Mouse (Mus musculus) splenic B cell, adult 2 months (primary cell): ENCODE data around the gene Palm3.
"Not testable (repeated sequence)": the region's sequence is repeated elsewhere in the genome, so short reads cannot be mapped to it uniquely, and the experiment has no call there.

Source experiments
- DNase-seq: peaks from one replicate; pipeline ENCODE4 v3.0.0-alpha.2; 2011; ENCODE audit warnings: low read depth, low spot score
- H3K27me3 ChIP-seq: 2 replicates; pipeline ENCODE4 v1.6.1; 2012; ENCODE audit warnings: mild to moderate bottlenecking, low read length, moderate library complexity, mixed read lengths; ENCODE audit not compliant: control insufficient read depth, poor library complexity, insufficient read depth, severe bottlenecking
- H3K36me3 ChIP-seq: 2 replicates; pipeline ENCODE4 v1.6.1; 2012; ENCODE audit warnings: mild to moderate bottlenecking, low read length, moderate library complexity, mixed read lengths; ENCODE audit not compliant: control insufficient read depth, poor library complexity, insufficient read depth, severe bottlenecking

Palm3 gene

GRCm38 (mm10) chr8:84003612-84004246, 17.5 kb upstream of the Palm3 start:
- H3K27me3 ChIP-seq = no peaks in the 10 kb centered on the region
- no peaks in the 10 kb centered on the region; the same call in 1 of the 2 replicates for H3K36me3 ChIP-seq
- no peak for DNase-seq

GRCm38 (mm10) chr8:84004533-84005201, 16.6 kb upstream of the Palm3 start:
- H3K27me3 ChIP-seq = no peaks in the 10 kb centered on the region
- peak; percentile 99 for DNase-seq
- no peaks in the 10 kb centered on the region for H3K36me3 ChIP-seq

- DNase-seq, H3K27me3 ChIP-seq, H3K36me3 ChIP-seq: not testable (repeated sequence)
These were observed 15.8 kb upstream of the Palm3 start for GRCm38 (mm10) chr8:84005502-84005901.

- Histone ChIP-seq H3K27me3 (no peaks in the 10 kb centered on the region), H3K36me3 (no peaks in the 10 kb centered on the region)
- no peak for DNase-seq
These were observed 12.9 kb upstream of the Palm3 start for GRCm38 (mm10) chr8:84008362-84008761.

- Histone ChIP-seq H3K27me3 (no peaks in the 10 kb centered on the region), H3K36me3 (no peaks in the 10 kb centered on the region)
- DNase-seq = peak; percentile 86
These were observed 11.4 kb upstream of the Palm3 start for GRCm38 (mm10) chr8:84009876-84010275.

- peak; percentile 80 for DNase-seq
- no peaks in the 10 kb centered on the region for H3K27me3 ChIP-seq
- H3K36me3 ChIP-seq = no peaks in the 10 kb centered on the region
These were observed 10.4 kb upstream of the Palm3 start for GRCm38 (mm10) chr8:84010625-84011611.

- DNase-seq = peak; percentile 54
- no peaks in the 10 kb centered on the region for H3K36me3 ChIP-seq
- H3K27me3 ChIP-seq = no peaks in the 10 kb centered on the region
These were observed 9.4 kb upstream of the Palm3 start, which contains the start of gene 2210011C24Rik for GRCm38 (mm10) chr8:84011705-84012498. TSS of gene 2210011C24Rik (minus strand) at chr8:84012171.

GRCm38 (mm10) chr8:84012499-84013165, 8.6 kb upstream of the Palm3 start:
- peak; percentile 26 for DNase-seq
- H3K27me3 ChIP-seq = no peaks in the 10 kb centered on the region
- H3K36me3 ChIP-seq = no peaks in the 10 kb centered on the region

- no peak for DNase-seq
- Histone ChIP-seq H3K27me3 (no peaks in the 10 kb centered on the region), H3K36me3 (no peaks in the 10 kb centered on the region)
These were observed 5.4 kb upstream of the Palm3 start for GRCm38 (mm10) chr8:84015833-84016232.

GRCm38 (mm10) chr8:84019738-84020137, 1.5 kb upstream of the Palm3 start:
- no peaks in the 10 kb centered on the region for H3K36me3 ChIP-seq
- H3K27me3 ChIP-seq = no peaks in the 10 kb centered on the region
- no peak for DNase-seq

- no peaks in the 10 kb centered on the region; the same call in 1 of the 2 replicates for H3K27me3 ChIP-seq
- DNase-seq = no peak
- no peaks in the 10 kb centered on the region for H3K36me3 ChIP-seq
These were observed 298 bp downstream of the Palm3 start for GRCm38 (mm10) chr8:84021569-84021968.

GRCm38 (mm10) chr8:84023085-84023484, 1.8 kb downstream of the Palm3 start:
- Histone ChIP-seq H3K27me3 (no peaks in the 10 kb centered on the region; the same call in 1 of the 2 replicates), H3K36me3 (no peaks in the 10 kb centered on the region)
- DNase-seq = no peak

GRCm38 (mm10) chr8:84023631-84024030, 2.4 kb downstream of the Palm3 start:
- no peak for DNase-seq
- Histone ChIP-seq H3K27me3 (no peaks in the 10 kb centered on the region; the same call in 1 of the 2 replicates), H3K36me3 (no peaks in the 10 kb centered on the region)

GRCm38 (mm10) chr8:84024171-84024570, 2.9 kb downstream of the Palm3 start:
- H3K27me3 ChIP-seq = no peaks in the 10 kb centered on the region; the same call in 1 of the 2 replicates
- DNase-seq = peak; percentile 68
- no peaks in the 10 kb centered on the region for H3K36me3 ChIP-seq
